Mouse (Mus musculus) liver, embryonic 15.5 days (tissue): ENCODE results near the gene Mllt3. TPM values are rescaled to one million over a fixed set of nuclear protein-coding genes. Genes with fewer than 3 reads are reported as not detected.

Experiments used
- ATAC-seq: fragments of 200-750 bp; cut with Nextera tagmentation; 2 replicates; pipeline ENCODE4 v1.8.0; 2017; ENCODE audit warnings: moderate number of reproducible peaks, mild to moderate bottlenecking, moderate library complexity; ENCODE audit not compliant: insufficient read depth
- H3K27ac ChIP-seq: fragments of 300-500 bp; sonication (generic); replicated peaks from 2 replicates; pipeline ENCODE4 v1.5.1; 2015; ENCODE audit warnings: mild to moderate bottlenecking, inconsistent platforms
- H3K27me3 ChIP-seq: fragments of 300-500 bp; sonication (generic); 2 replicates; pipeline ENCODE4 v1.6.1; 2015; ENCODE audit warnings: mild to moderate bottlenecking, inconsistent platforms
- H3K36me3 ChIP-seq: fragments of 300-500 bp; sonication (generic); replicated peaks from 2 replicates; pipeline ENCODE4 v1.6.1; 2015; ENCODE audit warnings: moderate library complexity, mild to moderate bottlenecking, inconsistent platforms
- H3K4me1 ChIP-seq: fragments of 300-500 bp; sonication (generic); replicated peaks from 2 replicates; pipeline ENCODE4 v1.6.1; 2015; ENCODE audit warnings: inconsistent platforms
- H3K4me2 ChIP-seq: fragments of 300-500 bp; sonication (generic); 2 replicates; pipeline ENCODE4 v1.6.1; 2015; ENCODE audit warnings: moderate library complexity, mild to moderate bottlenecking, inconsistent platforms
- H3K4me3 ChIP-seq: fragments of 300-500 bp; sonication (generic); replicated peaks from 2 replicates; pipeline ENCODE4 v1.5.1; 2015; ENCODE audit warnings: mild to moderate bottlenecking, inconsistent platforms
- H3K9ac ChIP-seq: fragments of 300-500 bp; sonication (generic); 2 replicates; pipeline ENCODE4 v1.6.1; 2015; ENCODE audit warnings: moderate library complexity, mild to moderate bottlenecking, inconsistent platforms
- H3K9me3 ChIP-seq: fragments of 300-500 bp; sonication (generic); replicated peaks from 2 replicates; pipeline ENCODE4 v1.6.1; 2016; ENCODE audit warnings: inconsistent platforms
- WGBS: fragments of 180-500 bp; shearing (Covaris S2); methylation state at CpG from one replicate; pipeline ENCODE4 v1.1.7; 2015; ENCODE audit warnings: mixed read lengths; ENCODE audit not compliant: insufficient replicate concordance; 5-methylcytosine and 5-hydroxymethylcytosine counted together
- polyA plus RNA-seq: library from polyadenylated mRNA; unstranded; fragments of >200 nt; fragmentation: Nextera tagmentation; extraction: Ambion mirVana; gene quantifications from 2 replicates; pipeline ENCODE4 v1.2.1, GENCODE M21; 2015

Gene Mllt3
- polyA plus RNA-seq, 1 experiment from 2014 or later, result 83.9 TPM

GRCm38 (mm10) chr4:87739524-87740128, 293.5 kb downstream of the Mllt3 start:
- Histone ChIP-seq H3K9ac (no peak overlapping the region), H3K4me1 (no peaks in the 10 kb centered on the region), H3K4me3 (no peak overlapping the region), H3K27me3 (no peaks in the 10 kb centered on the region), H3K36me3 (no peaks in the 10 kb centered on the region), H3K4me2 (no peak overlapping the region), H3K27ac (no peak overlapping the region), H3K9me3 (no peaks in the 10 kb centered on the region)
- no peak for ATAC-seq
- 48% methylated on average over 7 of the region's 7 CpGs for WGBS

GRCm38 (mm10) chr4:87739104-87739503, 294.1 kb downstream of the Mllt3 start:
- Histone ChIP-seq H3K27ac (no peak overlapping the region), H3K9ac (no peak overlapping the region), H3K27me3 (no peaks in the 10 kb centered on the region), H3K36me3 (no peaks in the 10 kb centered on the region), H3K4me3 (no peak overlapping the region), H3K4me2 (no peak overlapping the region), H3K4me1 (no peaks in the 10 kb centered on the region), H3K9me3 (no peaks in the 10 kb centered on the region)
- no peak for ATAC-seq
- 51% methylated on average over 2 of the region's 2 CpGs for WGBS

GRCm38 (mm10) chr4:87737201-87737806, 295.9 kb downstream of the Mllt3 start:
- Histone ChIP-seq H3K4me1 (no peaks in the 10 kb centered on the region), H3K4me3 (no peak overlapping the region), H3K9me3 (no peaks in the 10 kb centered on the region), H3K36me3 (no peaks in the 10 kb centered on the region), H3K27ac (no peak overlapping the region), H3K4me2 (no peak overlapping the region), H3K27me3 (no peaks in the 10 kb centered on the region), H3K9ac (no peak overlapping the region)
- ATAC-seq, result no peak
- 67% methylated on average over 6 of the region's 6 CpGs for WGBS

- H3K4me1 ChIP-seq, result no peaks in the 10 kb centered on the region
- no peak for ATAC-seq
- H3K4me2 ChIP-seq, result no peak overlapping the region
- no peaks in the 10 kb centered on the region for H3K27me3 ChIP-seq
- no peak overlapping the region for H3K4me3 ChIP-seq
- WGBS, result 51% methylated on average over 3 of the region's 3 CpGs
- no peak overlapping the region for H3K27ac ChIP-seq
- no peaks in the 10 kb centered on the region for H3K9me3 ChIP-seq
- H3K36me3 ChIP-seq, result no peaks in the 10 kb centered on the region
- H3K9ac ChIP-seq, result no peak overlapping the region
Measured at GRCm38 (mm10) chr4:87736779-87737178, 296.4 kb downstream of the Mllt3 start.

GRCm38 (mm10) chr4:87731118-87731672, 302.0 kb downstream of the Mllt3 start:
- Histone ChIP-seq H3K27me3 (no peaks in the 10 kb centered on the region), H3K4me3 (no peak overlapping the region), H3K4me1 (no peaks in the 10 kb centered on the region), H3K4me2 (no peak overlapping the region), H3K9me3 (no peaks in the 10 kb centered on the region), H3K27ac (no peak overlapping the region), H3K36me3 (no peaks in the 10 kb centered on the region), H3K9ac (no peak overlapping the region)
- ATAC-seq, result no peak
- 52% methylated on average over 5 of the region's 5 CpGs for WGBS

GRCm38 (mm10) chr4:87728581-87728980, 304.6 kb downstream of the Mllt3 start:
- no peaks in the 10 kb centered on the region for H3K4me1 ChIP-seq
- H3K9ac ChIP-seq, result no peak overlapping the region
- no peak overlapping the region for H3K4me3 ChIP-seq
- no peak for ATAC-seq
- WGBS, result 24% methylated on average over 1 of the region's 1 CpGs
- no peaks in the 10 kb centered on the region for H3K9me3 ChIP-seq
- H3K36me3 ChIP-seq, result no peaks in the 10 kb centered on the region
- no peak overlapping the region for H3K4me2 ChIP-seq
- no peaks in the 10 kb centered on the region for H3K27me3 ChIP-seq
- H3K27ac ChIP-seq, result no peak overlapping the region

GRCm38 (mm10) chr4:87723448-87723847, 309.7 kb downstream of the Mllt3 start:
- H3K9me3 ChIP-seq, result no peaks in the 10 kb centered on the region
- H3K9ac ChIP-seq, result no peak overlapping the region
- 59% methylated on average over 6 of the region's 6 CpGs for WGBS
- H3K4me1 ChIP-seq, result no peaks in the 10 kb centered on the region
- no peak overlapping the region for H3K4me3 ChIP-seq
- no peaks in the 10 kb centered on the region for H3K27me3 ChIP-seq
- H3K4me2 ChIP-seq, result no peak overlapping the region
- no peak for ATAC-seq
- H3K36me3 ChIP-seq, result no peaks in the 10 kb centered on the region
- no peak overlapping the region for H3K27ac ChIP-seq

Other genes starting within 250 kb of the Mllt3 start
- 6.5 and 7.7 TPM in 2 replicates for gene Focad, start 61.3 kb upstream of the Mllt3 start, polyA plus RNA-seq